Mouse (Mus musculus) neutrophil, adult 5-6 weeks (primary cell): Measurements from ENCODE around the gene Itga11. TPM values are rescaled to one million over a fixed set of nuclear protein-coding genes. Genes with fewer than 3 reads are reported as not detected.

Source experiments
- total RNA-seq: library from RNA; stranded (forward); fragments of 200-1000 nt; gene quantifications from 2 replicates; pipeline ENCODE4 v1.2.3, GENCODE M21; 2017

Itga11 gene
- total RNA-seq, 1 experiment from 2014 or later, result not detected

Other genes starting within 250 kb of the Itga11 start
- gene Coro2b, start 140.8 kb upstream of the Itga11 start, total RNA-seq, result 0.98 TPM in 1 of 2 replicates, not detected in the other
- gene Fem1b, start 134.1 kb downstream of the Itga11 start, total RNA-seq, result 21.5 and 22.7 TPM in 2 replicates
- gene Cln6, start 161.0 kb downstream of the Itga11 start, total RNA-seq, result 0.70 and 2.6 TPM in 2 replicates
- 0.61 TPM in 1 of 2 replicates, not detected in the other for gene Calml4, start 180.3 kb downstream of the Itga11 start, total RNA-seq